Mouse (Mus musculus) forebrain, embryonic 12.5 days (tissue): ENCODE results near the gene Bdh1. TPM values are rescaled to one million over a fixed set of nuclear protein-coding genes. Genes with fewer than 3 reads are reported as not detected.
A peak's percentile ranks its signal among the peaks of the same experiment; 100 is the strongest.

Experiments used
- ATAC-seq: fragments of 200-750 bp; cut with Nextera tagmentation; 2 replicates; pipeline ENCODE4 v1.8.0; 2017; ENCODE audit warnings: moderate TSS enrichment; ENCODE audit not compliant: low FRiP score
- H3K27ac ChIP-seq: fragments of 300-500 bp; sonication (generic); 2 replicates; pipeline ENCODE4 v1.5.1; 2016; ENCODE audit warnings: mild to moderate bottlenecking
- H3K27me3 ChIP-seq: fragments of 300-500 bp; sonication (generic); 2 replicates; pipeline ENCODE4 v1.6.1; 2016; ENCODE audit warnings: mild to moderate bottlenecking
- H3K36me3 ChIP-seq: fragments of 300-500 bp; sonication (generic); replicated peaks from 2 replicates; pipeline ENCODE4 v1.6.1; 2016; ENCODE audit warnings: mild to moderate bottlenecking
- H3K4me1 ChIP-seq: fragments of 300-500 bp; sonication (generic); 2 replicates; pipeline ENCODE4 v1.6.1; 2016
- H3K4me2 ChIP-seq: fragments of 300-500 bp; sonication (generic); 2 replicates; pipeline ENCODE4 v1.6.1; 2016; ENCODE audit warnings: mild to moderate bottlenecking, moderate library complexity
- H3K4me3 ChIP-seq: fragments of 300-500 bp; sonication (generic); replicated peaks from 2 replicates; pipeline ENCODE4 v1.5.1; 2016; ENCODE audit warnings: mild to moderate bottlenecking
- H3K9ac ChIP-seq: fragments of 300-500 bp; sonication (generic); 2 replicates; pipeline ENCODE4 v1.6.1; 2016; ENCODE audit warnings: mild to moderate bottlenecking
- H3K9me3 ChIP-seq: fragments of 300-500 bp; sonication (generic); 2 replicates; pipeline ENCODE4 v1.6.1; 2016
- WGBS: fragments of 180-500 bp; shearing (Covaris S2); methylation state at CpG from one replicate; pipeline ENCODE4 v1.1.7; 2016; 5-methylcytosine and 5-hydroxymethylcytosine counted together
- polyA plus RNA-seq: library from polyadenylated mRNA; unstranded; fragments of >200 nt; fragmentation: Nextera tagmentation; extraction: Ambion mirVana; gene quantifications from 2 replicates; pipeline ENCODE4 v1.2.1, GENCODE M21; 2016

Gene Bdh1
- polyA plus RNA-seq, 1 experiment from 2014 or later: 51.1 TPM

- H3K4me1 ChIP-seq: peaks cover 26% of the 10 kb centered on the region
- ATAC-seq: no peak
- H3K27me3 ChIP-seq: peaks cover 10% of the 10 kb centered on the region; the same call in 1 of the 2 replicates
- peaks cover 4% of the 10 kb centered on the region for H3K36me3 ChIP-seq
- peak overlapping the region; percentile 46; the same call in 1 of the 2 replicates for H3K27ac ChIP-seq
- WGBS: 63% methylated on average over 12 of the region's 12 CpGs
- no peak overlapping the region for H3K4me3 ChIP-seq
- H3K4me2 ChIP-seq: no peak overlapping the region
- H3K9me3 ChIP-seq: no peaks in the 10 kb centered on the region
- no peak overlapping the region for H3K9ac ChIP-seq
Measured at GRCm38 (mm10) chr16:31433466-31434110, 11.5 kb downstream of the Bdh1 start.

- no peak overlapping the region for H3K4me3 ChIP-seq
- H3K27me3 ChIP-seq: peaks cover 10% of the 10 kb centered on the region; the same call in 1 of the 2 replicates
- H3K36me3 ChIP-seq: peaks cover 19% of the 10 kb centered on the region
- H3K4me1 ChIP-seq: peaks cover 25% of the 10 kb centered on the region
- 63% methylated on average over 4 of the region's 4 CpGs for WGBS
- no peak overlapping the region for H3K27ac ChIP-seq
- no peak overlapping the region for H3K4me2 ChIP-seq
- no peak overlapping the region for H3K9ac ChIP-seq
- 0 out of 2 replicates have a peak, but pooled peaks cover 3% of the 10 kb centered on the region for H3K9me3 ChIP-seq
- no peak for ATAC-seq
Measured at GRCm38 (mm10) chr16:31435146-31435545, 13.1 kb downstream of the Bdh1 start.

GRCm38 (mm10) chr16:31436085-31436484, 14.0 kb downstream of the Bdh1 start:
- 57% methylated on average over 9 of the region's 9 CpGs for WGBS
- H3K36me3 ChIP-seq: peaks cover 19% of the 10 kb centered on the region
- H3K4me2 ChIP-seq: no peak overlapping the region
- no peak overlapping the region for H3K27ac ChIP-seq
- no peak overlapping the region for H3K9ac ChIP-seq
- H3K4me1 ChIP-seq: peaks cover 23% of the 10 kb centered on the region
- H3K27me3 ChIP-seq: peaks cover 8% of the 10 kb centered on the region; the same call in 1 of the 2 replicates
- 0 out of 2 replicates have a peak, but pooled peaks cover 3% of the 10 kb centered on the region for H3K9me3 ChIP-seq
- H3K4me3 ChIP-seq: no peak overlapping the region
- no peak for ATAC-seq

- 93% methylated on average over 11 of the region's 11 CpGs for WGBS
- H3K36me3 ChIP-seq: peaks cover 23% of the 10 kb centered on the region
- peaks cover 23% of the 10 kb centered on the region for H3K4me1 ChIP-seq
- H3K27me3 ChIP-seq: no peaks in the 10 kb centered on the region
- H3K9ac ChIP-seq: no peak overlapping the region
- no peak for ATAC-seq
- H3K4me2 ChIP-seq: no peak overlapping the region
- H3K9me3 ChIP-seq: 0 out of 2 replicates have a peak, but pooled peaks cover 3% of the 10 kb centered on the region
- no peak overlapping the region for H3K27ac ChIP-seq
- no peak overlapping the region for H3K4me3 ChIP-seq
Measured at GRCm38 (mm10) chr16:31437358-31437757, 15.3 kb downstream of the Bdh1 start.

GRCm38 (mm10) chr16:31439529-31439928, 17.4 kb downstream of the Bdh1 start:
- Histone ChIP-seq H3K4me2 (no peak overlapping the region), H3K27me3 (no peaks in the 10 kb centered on the region), H3K27ac (no peak overlapping the region), H3K9ac (no peak overlapping the region), H3K4me1 (peaks cover 8% of the 10 kb centered on the region), H3K4me3 (no peak overlapping the region), H3K36me3 (peaks cover 23% of the 10 kb centered on the region), H3K9me3 (0 out of 2 replicates have a peak, but pooled peaks cover 3% of the 10 kb centered on the region)
- 97% methylated on average over 5 of the region's 5 CpGs for WGBS
- ATAC-seq: no peak

- WGBS: 86% methylated on average over 1 of the region's 1 CpGs
Measured at GRCm38 (mm10) chr16:31440046-31440445, 18.0 kb downstream of the Bdh1 start.

GRCm38 (mm10) chr16:31444521-31444920, 22.4 kb downstream of the Bdh1 start:
- no peak overlapping the region for H3K27ac ChIP-seq
- no peak overlapping the region for H3K4me3 ChIP-seq
- no peaks in the 10 kb centered on the region for H3K4me1 ChIP-seq
- H3K27me3 ChIP-seq: no peaks in the 10 kb centered on the region
- 0 out of 2 replicates have a peak, but pooled peaks cover 3% of the 10 kb centered on the region for H3K9me3 ChIP-seq
- H3K9ac ChIP-seq: no peak overlapping the region
- no peak for ATAC-seq
- H3K36me3 ChIP-seq: peaks cover 36% of the 10 kb centered on the region
- H3K4me2 ChIP-seq: no peak overlapping the region
- WGBS: 95% methylated on average over 6 of the region's 6 CpGs

More at GRCm38 (mm10) chr16:31440046-31440445, 18.0 kb downstream of the Bdh1 start:
- Histone ChIP-seq H3K9me3 (0 out of 2 replicates have a peak, but pooled peaks cover 3% of the 10 kb centered on the region), H3K4me1 (peaks cover 3% of the 10 kb centered on the region; the same call in 1 of the 2 replicates), H3K27me3 (no peaks in the 10 kb centered on the region), H3K4me2 (no peak overlapping the region), H3K36me3 (peaks cover 23% of the 10 kb centered on the region), H3K9ac (no peak overlapping the region), H3K4me3 (no peak overlapping the region), H3K27ac (no peak overlapping the region)
- no peak for ATAC-seq

GRCm38 (mm10) chr16:31446067-31446853, 24.2 kb downstream of the Bdh1 start:
- WGBS: 83% methylated on average over 15 of the region's 15 CpGs
- Histone ChIP-seq H3K4me1 (no peaks in the 10 kb centered on the region), H3K36me3 (peaks cover 40% of the 10 kb centered on the region), H3K9me3 (no peaks in the 10 kb centered on the region), H3K4me2 (no peak overlapping the region), H3K27me3 (no peaks in the 10 kb centered on the region), H3K27ac (no peak overlapping the region), H3K4me3 (no peak overlapping the region), H3K9ac (peak overlapping the region; percentile 2; the same call in 1 of the 2 replicates)
- no peak for ATAC-seq

- no peak overlapping the region for H3K27ac ChIP-seq
- H3K27me3 ChIP-seq: no peaks in the 10 kb centered on the region
- ATAC-seq: no peak
- H3K36me3 ChIP-seq: peaks cover 42% of the 10 kb centered on the region
- no peaks in the 10 kb centered on the region for H3K9me3 ChIP-seq
- no peak overlapping the region for H3K4me2 ChIP-seq
- H3K4me1 ChIP-seq: no peaks in the 10 kb centered on the region
- no peak overlapping the region for H3K9ac ChIP-seq
- WGBS: 78% methylated on average over 4 of the region's 4 CpGs
- H3K4me3 ChIP-seq: no peak overlapping the region
Measured at GRCm38 (mm10) chr16:31449973-31450372, 27.9 kb downstream of the Bdh1 start.

- Histone ChIP-seq H3K27me3 (no peaks in the 10 kb centered on the region), H3K9ac (no peak overlapping the region), H3K4me2 (no peak overlapping the region), H3K9me3 (no peaks in the 10 kb centered on the region), H3K27ac (no peak overlapping the region), H3K36me3 (peaks cover 42% of the 10 kb centered on the region), H3K4me3 (no peak overlapping the region), H3K4me1 (no peaks in the 10 kb centered on the region)
- WGBS: 75% methylated on average over 3 of the region's 3 CpGs
- no peak for ATAC-seq
Measured at GRCm38 (mm10) chr16:31451235-31451634, 29.2 kb downstream of the Bdh1 start.

- Histone ChIP-seq H3K36me3 (peaks cover 42% of the 10 kb centered on the region), H3K9me3 (no peaks in the 10 kb centered on the region), H3K4me2 (no peak overlapping the region), H3K4me1 (no peaks in the 10 kb centered on the region), H3K4me3 (no peak overlapping the region), H3K27me3 (no peaks in the 10 kb centered on the region), H3K27ac (no peak overlapping the region), H3K9ac (no peak overlapping the region)
- 68% methylated on average over 5 of the region's 7 CpGs for WGBS
- ATAC-seq: no peak
Measured at GRCm38 (mm10) chr16:31452467-31452866, 30.4 kb downstream of the Bdh1 start.

GRCm38 (mm10) chr16:31454013-31454412, 31.9 kb downstream of the Bdh1 start:
- H3K27ac ChIP-seq: no peak overlapping the region
- no peak overlapping the region for H3K9ac ChIP-seq
- ATAC-seq: no peak
- no peaks in the 10 kb centered on the region for H3K9me3 ChIP-seq
- 85% methylated on average over 4 of the region's 4 CpGs for WGBS
- H3K4me2 ChIP-seq: no peak overlapping the region
- peaks cover 28% of the 10 kb centered on the region for H3K36me3 ChIP-seq
- no peak overlapping the region for H3K4me3 ChIP-seq
- H3K4me1 ChIP-seq: peaks cover 5% of the 10 kb centered on the region; the same call in 1 of the 2 replicates
- H3K27me3 ChIP-seq: no peaks in the 10 kb centered on the region
